Mouse (Mus musculus): ENCODE measurements at regions not wholly inside any gene's neighbourhood (a gene's known extent, or its start where the extent isn't known, plus 50 kb on each side); places are given as distances from the start of the nearest gene placed in this dataset.

GRCm38 (mm10) chr11:90755981-90756380 is 67.8 kb upstream of the Tom1l1 start:
- TF ChIP-seq POLR2A (IDR thresholded peaks at IDR 0.05; ENCODE audit: low read depth, low read length): no peak
- no peak for TF ChIP-seq CTCF (IDR thresholded peaks at IDR 0.05; ENCODE audit: borderline replicate concordance, insufficient read depth, low read length)

Data from embryonic fibroblast, embryonic 13.5 days (primary cell).